In the genomic region with DNA sequence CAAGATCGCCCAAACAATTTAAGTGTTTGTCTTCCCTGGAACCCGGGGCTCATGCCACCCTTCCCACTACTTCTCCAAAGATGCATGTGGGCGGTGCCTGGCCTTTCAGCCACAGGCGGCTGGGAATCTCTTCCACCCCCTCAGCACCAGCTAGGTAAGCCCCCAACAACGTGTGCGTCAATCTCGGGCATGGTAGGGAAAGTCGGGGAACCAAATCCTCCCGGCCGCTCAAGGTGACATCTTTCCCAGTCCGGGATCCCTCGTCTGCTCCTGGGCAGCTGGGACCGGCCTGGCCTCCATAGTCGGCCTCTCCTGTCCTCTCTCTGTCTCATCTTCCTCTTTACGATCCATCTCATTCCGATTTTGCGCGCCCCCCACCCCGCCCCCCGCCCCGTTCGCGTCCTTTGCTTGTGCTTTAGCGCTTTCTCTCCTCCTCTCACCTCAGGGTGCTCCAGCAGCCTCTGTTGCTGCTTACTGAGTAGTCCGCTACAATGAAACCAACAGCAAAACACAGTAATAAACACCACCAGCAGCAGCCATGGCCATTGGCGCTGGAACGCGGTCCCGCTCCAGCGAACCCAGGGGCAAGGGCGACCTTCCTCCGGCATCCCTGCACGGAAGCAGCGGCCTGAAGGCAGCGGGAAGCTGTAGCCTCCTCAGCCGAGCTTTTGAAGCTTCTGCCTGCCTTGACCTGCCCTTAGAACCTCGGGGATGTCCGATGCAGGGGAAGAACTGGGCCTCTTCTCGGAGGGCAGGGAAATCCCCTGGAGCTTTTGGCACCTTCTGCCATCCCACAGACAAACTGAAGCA, we compare ENCODE assay signal across 9 mouse cellular contexts. TPM values are rescaled to one million over a fixed set of nuclear protein-coding genes. Genes with fewer than 3 reads are reported as not detected.
DNase-seq lines count a peak whose midpoint lies in the region; ATAC-seq and TF ChIP-seq lines count a peak whose summit lies in the region.
"Had no signal": no experiment of that assay in that cellular context is flagged by ENCODE, and none has a peak within 500 bp of the region (broad histone marks: within the 10 kb centered on the region; RNA-seq: fewer than 3 reads in every experiment).

A gene (minus strand): TSS at position 784 of the 810 bp plus-strand sequence.

- DNase-seq in heart, adult 18-20 months: no peak
- DNase-seq in CD4-positive, CD25-positive, alpha-beta regulatory T cell, adult 2 months (ENCODE audit: low read depth, low spot score): peak; percentile 19
- DNase-seq in embryo, embryonic 10.5 days (ENCODE audit: low spot score): peak; percentile 28
- DNase-seq in intestine, embryonic 14.5 days (ENCODE audit: low spot score): no peak
- no peak for DNase-seq in layer of hippocampus, adult 9-10 months (ENCODE audit: low spot score)

- WGBS in heart, embryonic 13.5 days: 2% methylated on average over 39 of the region's 39 CpGs
- 4% methylated on average over 39 of the region's 39 CpGs for WGBS in intestine, embryonic 14.5 days
- WGBS in olfactory bulb, adult 2 months: 9% methylated on average over 39 of the region's 39 CpGs

- TF ChIP-seq CTCF in olfactory bulb, adult 2 months (IDR thresholded peaks at IDR 0.05; ENCODE audit: insufficient read depth, low read depth, low read length): peak; percentile 16; the same call in 1 of the 2 replicates

- no peak for TF ChIP-seq POLR2A in olfactory bulb, adult 2 months (IDR thresholded peaks at IDR 0.05; ENCODE audit: insufficient read depth, low read depth, low read length)

- H3K27ac ChIP-seq in heart, embryonic 13.5 days (replicated peaks): no peak within 1 kb of the TSS
- no peak within 1 kb of the TSS for H3K27ac ChIP-seq in intestine, embryonic 14.5 days (ENCODE audit: low read depth)
- no peak within 1 kb of the TSS for H3K27ac ChIP-seq in olfactory bulb, adult 2 months (ENCODE audit: insufficient read depth, low read depth, low read length)

- peak within 1 kb of the TSS; percentile 64 for H3K4me2 ChIP-seq in heart, embryonic 13.5 days
- H3K4me2 ChIP-seq in intestine, embryonic 14.5 days (ENCODE audit: low read length): peak within 1 kb of the TSS; percentile 61

- peaks cover 58% of the 10 kb centered on the region for H3K27me3 ChIP-seq in heart, embryonic 13.5 days (replicated peaks)
- peaks cover 29% of the 10 kb centered on the region for H3K27me3 ChIP-seq in intestine, embryonic 14.5 days (replicated peaks; ENCODE audit: control insufficient read depth, insufficient read depth, low read length)

- ATAC-seq in heart, embryonic 13.5 days (ENCODE audit: extremely low read depth, insufficient number of reproducible peaks, low FRiP score, low TSS enrichment): no peak
- no peak for ATAC-seq in intestine, embryonic 14.5 days (replicated peaks; ENCODE audit: low FRiP score, low TSS enrichment, low read depth)
- ATAC-seq in megakaryocyte-erythroid progenitor cell, adult 5-6 weeks (replicated peaks; ENCODE audit: low FRiP score, low TSS enrichment, poor library complexity, severe bottlenecking): no peak

- peaks cover 9% of the 10 kb centered on the region; the same call in 1 of the 2 replicates for H3K4me1 ChIP-seq in heart, embryonic 13.5 days
- H3K4me1 ChIP-seq in intestine, embryonic 14.5 days (replicated peaks; ENCODE audit: control insufficient read depth, insufficient read depth, low read length): peaks cover 5% of the 10 kb centered on the region; the same call in 1 of the 2 replicates
- H3K4me1 ChIP-seq in olfactory bulb, adult 2 months (ENCODE audit: control insufficient read depth, insufficient read depth, low read length): peaks cover 12% of the 10 kb centered on the region

- H3K9me3 ChIP-seq in heart, embryonic 13.5 days: 0 out of 2 replicates have a peak, but pooled peaks cover 8% of the 10 kb centered on the region
- no peaks in the 10 kb centered on the region for H3K9me3 ChIP-seq in intestine, embryonic 14.5 days (ENCODE audit: control insufficient read depth, low read length)

- H3K9ac ChIP-seq in heart, embryonic 13.5 days: peak within 1 kb of the TSS; percentile 64
- peak within 1 kb of the TSS; percentile 10; the same call in 1 of the 2 replicates for H3K9ac ChIP-seq in intestine, embryonic 14.5 days (ENCODE audit: low read length)

- no peaks in the 10 kb centered on the region for H3K36me3 ChIP-seq in heart, embryonic 13.5 days
- H3K36me3 ChIP-seq in intestine, embryonic 14.5 days (ENCODE audit: control insufficient read depth, insufficient read depth, low read length): no peaks in the 10 kb centered on the region

- peak within 1 kb of the TSS; percentile 38 for H3K4me3 ChIP-seq in heart, embryonic 13.5 days
- H3K4me3 ChIP-seq in intestine, embryonic 14.5 days (ENCODE audit: low read depth, low read length): peak within 1 kb of the TSS; percentile 28
- peak within 1 kb of the TSS; percentile 31 for H3K4me3 ChIP-seq in olfactory bulb, adult 2 months (ENCODE audit: insufficient read depth, low read depth, low read length)

RNA-seq across cellular contexts. Expression of the gene that starts here (rescaled TPM):
- not detected in 2 replicates for polyA plus RNA-seq in heart, embryonic 13.5 days (2015; fragmentation: Nextera tagmentation; extraction: Ambion mirVana)
- not detected for total RNA-seq in heart, adult 18-20 months (2021)
- not detected in 2 replicates for polyA plus RNA-seq in intestine, embryonic 14.5 days (2014; fragmentation: Nextera tagmentation; extraction: Ambion mirVana)
- not detected in 2 replicates for polyA plus RNA-seq in olfactory bulb, adult 2 months (2012; ENCODE audit: insufficient read depth, insufficient read length, low replicate concordance, missing spikeins)
- not detected in 2 replicates for total RNA-seq in megakaryocyte-erythroid progenitor cell, adult 5-6 weeks (2014; fragmentation: Nextera tagmentation)
- not detected in 2 replicates for total RNA-seq in megakaryocyte-erythroid progenitor cell, adult 5-6 weeks (2017)
- polyA plus RNA-seq: testis, adult 2 months had no signal

Comparison
In these comparisons a context has a peak if more than half of its experiments do, and no peak if none do; other contexts are left out.
1. DNase-seq: peak in CD4-positive, CD25-positive, alpha-beta regulatory T cell, adult 2 months (single experiment) and embryo, embryonic 10.5 days (single experiment); none in heart, adult 18-20 months (0 of 2), intestine, embryonic 14.5 days (single experiment) and layer of hippocampus, adult 9-10 months (single experiment).
2. Peak in every context shown above with its lines, with median percentiles within 50 percentile points of each other: H3K4me3 ChIP-seq.